Mouse (Mus musculus) midbrain, embryonic 10.5 days (tissue): ENCODE measurements at regions not wholly inside any gene's neighbourhood (a gene's known extent, or its start where the extent isn't known, plus 50 kb on each side); places are given as distances from the start of the nearest gene placed in this dataset.
"Not testable (repeated sequence)": the region's sequence is repeated elsewhere in the genome, so short reads cannot be mapped to it uniquely, and the experiment has no call there.

ENCODE experiments used
- DNase-seq: peaks from one replicate; pipeline ENCODE4 v3.0.0-alpha.2; 2017; ENCODE audit warnings: low spot score
- H3K27ac ChIP-seq: fragments of 300-500 bp; sonication (generic); replicated peaks from 2 replicates; pipeline ENCODE4 v1.5.1; 2016; ENCODE audit warnings: mild to moderate bottlenecking
- H3K27me3 ChIP-seq: fragments of 300-500 bp; sonication (generic); 2 replicates; pipeline ENCODE4 v1.6.1; 2016; ENCODE audit warnings: low read depth, mild to moderate bottlenecking; ENCODE audit not compliant: poor library complexity, severe bottlenecking
- H3K36me3 ChIP-seq: fragments of 300-500 bp; sonication (generic); 2 replicates; pipeline ENCODE4 v1.6.1; 2016; ENCODE audit warnings: mild to moderate bottlenecking, moderate library complexity
- H3K4me1 ChIP-seq: fragments of 300-500 bp; sonication (generic); 2 replicates; pipeline ENCODE4 v1.6.1; 2016
- H3K4me3 ChIP-seq: fragments of 300-500 bp; sonication (generic); 2 replicates; pipeline ENCODE4 v1.5.1; 2016; ENCODE audit warnings: mild to moderate bottlenecking, moderate library complexity
- H3K9me3 ChIP-seq: fragments of 300-500 bp; sonication (generic); replicated peaks from 2 replicates; pipeline ENCODE4 v1.6.1; 2016; ENCODE audit warnings: mild to moderate bottlenecking
- WGBS: fragments of 180-500 bp; shearing (Covaris S2); methylation state at CpG from one replicate; pipeline ENCODE4 v1.1.7; 2016; 5-methylcytosine and 5-hydroxymethylcytosine counted together

GRCm38 (mm10) chrX:70871209-70871608 lies 178.8 kb upstream of the Mamld1 start:
- no peak overlapping the region for H3K27ac ChIP-seq
- no peaks in the 10 kb centered on the region for H3K9me3 ChIP-seq
- H3K4me1 ChIP-seq: no peaks in the 10 kb centered on the region
- no peak for DNase-seq
- no peaks in the 10 kb centered on the region for H3K36me3 ChIP-seq
- no peaks in the 10 kb centered on the region for H3K27me3 ChIP-seq
- 93% methylated on average over 1 of the region's 1 CpGs for WGBS
- H3K4me3 ChIP-seq: no peak overlapping the region

GRCm38 (mm10) chrX:70881326-70881725 lies 168.7 kb upstream of the Mamld1 start:
- DNase-seq: no peak
- WGBS: 90% methylated on average over 2 of the region's 2 CpGs
- Histone ChIP-seq H3K36me3 (no peaks in the 10 kb centered on the region), H3K4me1 (no peaks in the 10 kb centered on the region), H3K27me3 (no peaks in the 10 kb centered on the region; the same call in 1 of the 2 replicates), H3K9me3 (no peaks in the 10 kb centered on the region), H3K27ac (no peak overlapping the region), H3K4me3 (no peak overlapping the region)

GRCm38 (mm10) chrX:70883461-70883860 lies 166.6 kb upstream of the Mamld1 start:
- Histone ChIP-seq H3K4me1 (no peaks in the 10 kb centered on the region), H3K4me3 (no peak overlapping the region), H3K27ac (no peak overlapping the region), H3K9me3 (no peaks in the 10 kb centered on the region), H3K27me3 (no peaks in the 10 kb centered on the region), H3K36me3 (no peaks in the 10 kb centered on the region)
- 74% methylated on average over 2 of the region's 2 CpGs for WGBS
- DNase-seq: no peak

GRCm38 (mm10) chrX:70894517-70894916 lies 155.5 kb upstream of the Mamld1 start:
- Histone ChIP-seq H3K4me3 (no peak overlapping the region), H3K27me3 (no peaks in the 10 kb centered on the region), H3K4me1 (no peaks in the 10 kb centered on the region), H3K27ac (no peak overlapping the region), H3K36me3 (no peaks in the 10 kb centered on the region), H3K9me3 (no peaks in the 10 kb centered on the region)
- no peak for DNase-seq
- 88% methylated on average over 2 of the region's 2 CpGs for WGBS

- 83% methylated on average over 4 of the region's 4 CpGs for WGBS
- Histone ChIP-seq H3K4me1 (no peaks in the 10 kb centered on the region), H3K9me3 (no peaks in the 10 kb centered on the region), H3K36me3 (no peaks in the 10 kb centered on the region), H3K4me3 (no peak overlapping the region), H3K27ac (no peak overlapping the region), H3K27me3 (peaks cover 6% of the 10 kb centered on the region; the same call in 1 of the 2 replicates)
- DNase-seq: no peak
Measured at GRCm38 (mm10) chrX:70895554-70895953, 154.5 kb upstream of the Mamld1 start.

GRCm38 (mm10) chrX:70897110-70897721 lies 152.8 kb upstream of the Mamld1 start:
- Histone ChIP-seq H3K9me3 (no peaks in the 10 kb centered on the region), H3K27me3 (peaks cover 15% of the 10 kb centered on the region), H3K4me3 (no peak overlapping the region), H3K36me3 (no peaks in the 10 kb centered on the region), H3K4me1 (no peaks in the 10 kb centered on the region), H3K27ac (no peak overlapping the region)
- DNase-seq: no peak
- 54% methylated on average over 2 of the region's 2 CpGs for WGBS

- H3K27me3 ChIP-seq: peaks cover 15% of the 10 kb centered on the region
- not testable (repeated sequence) for DNase-seq, H3K4me3 ChIP-seq, H3K27ac ChIP-seq, H3K4me1 ChIP-seq, H3K36me3 ChIP-seq, H3K9me3 ChIP-seq
- 82% methylated on average over 1 of the region's 1 CpGs for WGBS
Measured at GRCm38 (mm10) chrX:70898836-70899235, 151.2 kb upstream of the Mamld1 start.

- no peaks in the 10 kb centered on the region for H3K4me1 ChIP-seq
- no peaks in the 10 kb centered on the region for H3K9me3 ChIP-seq
- H3K27me3 ChIP-seq: peaks cover 15% of the 10 kb centered on the region
- no peak for DNase-seq
- 83% methylated on average over 8 of the region's 8 CpGs for WGBS
- no peak overlapping the region for H3K4me3 ChIP-seq
- no peak overlapping the region for H3K27ac ChIP-seq
- no peaks in the 10 kb centered on the region for H3K36me3 ChIP-seq
Measured at GRCm38 (mm10) chrX:70899720-70900479, 150.2 kb upstream of the Mamld1 start.

GRCm38 (mm10) chrX:70925646-70926045 lies 124.4 kb upstream of the Mamld1 start:
- Histone ChIP-seq H3K9me3 (no peaks in the 10 kb centered on the region), H3K27me3 (no peaks in the 10 kb centered on the region), H3K4me1 (no peaks in the 10 kb centered on the region), H3K27ac (no peak overlapping the region), H3K36me3 (no peaks in the 10 kb centered on the region), H3K4me3 (no peak overlapping the region)
- DNase-seq: no peak
- 81% methylated on average over 2 of the region's 2 CpGs for WGBS

- Histone ChIP-seq H3K4me3 (no peak overlapping the region), H3K36me3 (no peaks in the 10 kb centered on the region), H3K27ac (no peak overlapping the region), H3K27me3 (0 out of 2 replicates have a peak, but pooled peaks cover 3% of the 10 kb centered on the region), H3K9me3 (no peaks in the 10 kb centered on the region), H3K4me1 (no peaks in the 10 kb centered on the region)
- no peak for DNase-seq
- 66% methylated on average over 2 of the region's 2 CpGs for WGBS
Measured at GRCm38 (mm10) chrX:70931944-70932343, 118.1 kb upstream of the Mamld1 start.

- H3K4me3 ChIP-seq: no peak overlapping the region
- no peak overlapping the region for H3K27ac ChIP-seq
- WGBS: 84% methylated on average over 2 of the region's 2 CpGs
- DNase-seq: no peak
- no peaks in the 10 kb centered on the region for H3K36me3 ChIP-seq
- H3K4me1 ChIP-seq: 0 out of 2 replicates have a peak, but pooled peaks cover 5% of the 10 kb centered on the region
- peaks cover 8% of the 10 kb centered on the region; the same call in 1 of the 2 replicates for H3K27me3 ChIP-seq
- no peaks in the 10 kb centered on the region for H3K9me3 ChIP-seq
Measured at GRCm38 (mm10) chrX:70945382-70945781, 104.7 kb upstream of the Mamld1 start.

- H3K9me3 ChIP-seq: no peaks in the 10 kb centered on the region
- 55% methylated on average over 8 of the region's 8 CpGs for WGBS
- no peak overlapping the region for H3K27ac ChIP-seq
- no peak overlapping the region for H3K4me3 ChIP-seq
- DNase-seq: peak; percentile 11
- H3K4me1 ChIP-seq: 0 out of 2 replicates have a peak, but pooled peaks cover 5% of the 10 kb centered on the region
- H3K36me3 ChIP-seq: no peaks in the 10 kb centered on the region
- H3K27me3 ChIP-seq: peaks cover 8% of the 10 kb centered on the region; the same call in 1 of the 2 replicates
Measured at GRCm38 (mm10) chrX:70946052-70946451, 104.0 kb upstream of the Mamld1 start.

GRCm38 (mm10) chrX:70949232-70949631 lies 100.8 kb upstream of the Mamld1 start:
- Histone ChIP-seq H3K36me3 (no peaks in the 10 kb centered on the region), H3K27ac (no peak overlapping the region), H3K4me3 (no peak overlapping the region), H3K27me3 (peaks cover 8% of the 10 kb centered on the region; the same call in 1 of the 2 replicates), H3K9me3 (no peaks in the 10 kb centered on the region), H3K4me1 (0 out of 2 replicates have a peak, but pooled peaks cover 5% of the 10 kb centered on the region)
- 85% methylated on average over 3 of the region's 3 CpGs for WGBS
- DNase-seq: no peak
